Mouse (Mus musculus): ENCODE results near the gene Chil5.

DNA sequence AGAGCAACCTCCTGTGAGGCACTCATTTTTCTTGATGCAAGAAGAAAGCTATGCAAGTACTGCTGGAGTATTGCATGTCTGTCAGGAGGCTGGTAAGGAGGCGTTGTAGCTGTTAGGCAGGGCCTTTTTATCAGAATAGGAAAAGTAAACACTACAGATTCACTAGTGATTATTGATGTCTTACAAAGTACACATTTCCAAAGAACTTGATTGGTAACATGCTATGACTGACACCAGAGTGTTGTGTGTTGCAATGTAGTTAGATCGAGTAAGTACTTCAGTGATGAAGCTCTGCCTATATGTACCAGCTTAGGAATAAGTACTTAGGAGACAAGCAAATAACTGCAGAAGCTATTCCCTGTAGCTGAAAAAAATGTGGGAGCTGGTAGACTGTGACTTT, 38.4 kb upstream of the Chil5 start:
- no peak for TF ChIP-seq GATA1 (IDR thresholded peaks at IDR 0.05; ENCODE audit: borderline replicate concordance, low read length)
- no peak for TF ChIP-seq FLI1 (IDR thresholded peaks at IDR 0.05; ENCODE audit: low read length)

All from megakaryocyte, embryonic 14.5 days (primary cell).